Mouse (Mus musculus) lung, embryonic 14.5 days (tissue): ENCODE measurements around the gene Babam2. TPM values are rescaled to one million over a fixed set of nuclear protein-coding genes. Genes with fewer than 3 reads are reported as not detected.

ENCODE experiments used
- ATAC-seq: fragments of 200-750 bp; cut with Nextera tagmentation; 2 replicates; pipeline ENCODE4 v1.8.0; 2017; ENCODE audit warnings: mild to moderate bottlenecking, moderate TSS enrichment, moderate library complexity; ENCODE audit not compliant: insufficient read depth
- DNase-seq: peaks from one replicate; pipeline ENCODE4 v3.0.0-alpha.2; 2015
- H3K27ac ChIP-seq: fragments of 300-500 bp; sonication (generic); 2 replicates; pipeline ENCODE4 v1.5.1; 2014; ENCODE audit warnings: low read depth, mild to moderate bottlenecking, moderate library complexity
- H3K27me3 ChIP-seq: fragments of 300-500 bp; sonication (generic); 2 replicates; pipeline ENCODE4 v1.6.1; 2014; ENCODE audit warnings: low read length, control low read depth; ENCODE audit not compliant: insufficient read depth
- H3K36me3 ChIP-seq: fragments of 300-500 bp; sonication (generic); 2 replicates; pipeline ENCODE4 v1.6.1; 2014; ENCODE audit warnings: control low read depth; ENCODE audit not compliant: insufficient read depth
- H3K4me1 ChIP-seq: fragments of 300-500 bp; sonication (generic); 2 replicates; pipeline ENCODE4 v1.6.1; 2014; ENCODE audit warnings: antibody characterized with exemption, control low read depth; ENCODE audit not compliant: insufficient read depth
- H3K4me2 ChIP-seq: fragments of 300-500 bp; sonication (generic); 2 replicates; pipeline ENCODE4 v1.6.1; 2014; ENCODE audit warnings: mild to moderate bottlenecking
- H3K4me3 ChIP-seq: fragments of 300-500 bp; sonication (generic); 2 replicates; pipeline ENCODE4 v1.5.1; 2014; ENCODE audit warnings: low read depth, low read length
- H3K9ac ChIP-seq: fragments of 300-500 bp; sonication (generic); 2 replicates; pipeline ENCODE4 v1.6.1; 2014
- H3K9me3 ChIP-seq: fragments of 300-500 bp; sonication (generic); 2 replicates; pipeline ENCODE4 v1.6.1; 2016; ENCODE audit warnings: low read depth, low read length, control low read depth
- CTCF ChIP-seq: IDR thresholded peaks from 2 replicates; pipeline ENCODE4 v1.5.1; 2016; ENCODE audit warnings: antibody characterized with exemption, low read depth
- WGBS: fragments of 180-500 bp; shearing (Covaris S2); extraction: QIAGEN DNeasy Blood & Tissue Kit; methylation state at CpG from one replicate; pipeline ENCODE4 v1.1.7; 2014; 5-methylcytosine and 5-hydroxymethylcytosine counted together
- polyA plus RNA-seq: library from polyadenylated mRNA; unstranded; fragments of >200 nt; fragmentation: Nextera tagmentation; extraction: Ambion mirVana; gene quantifications from 2 replicates; pipeline ENCODE4 v1.2.1, GENCODE M21; 2014

Babam2 gene
- polyA plus RNA-seq, 1 experiment from 2014 or later: 39.2 TPM

GRCm38 (mm10) chr5:31882297-31882696, 184.8 kb downstream of the Babam2 start:
- TF ChIP-seq CTCF: no peak
- no peak overlapping the region for H3K4me3 ChIP-seq
- ATAC-seq (no peak), DNase-seq (no peak)
- 66% methylated on average over 3 of the region's 3 CpGs for WGBS
- H3K36me3 ChIP-seq: no peaks in the 10 kb centered on the region
- H3K4me2 ChIP-seq: no peak overlapping the region
- H3K9me3 ChIP-seq: no peaks in the 10 kb centered on the region
- H3K27ac ChIP-seq: no peak overlapping the region
- H3K4me1 ChIP-seq: no peaks in the 10 kb centered on the region
- H3K27me3 ChIP-seq: no peaks in the 10 kb centered on the region
- H3K9ac ChIP-seq: no peak overlapping the region

DNA sequence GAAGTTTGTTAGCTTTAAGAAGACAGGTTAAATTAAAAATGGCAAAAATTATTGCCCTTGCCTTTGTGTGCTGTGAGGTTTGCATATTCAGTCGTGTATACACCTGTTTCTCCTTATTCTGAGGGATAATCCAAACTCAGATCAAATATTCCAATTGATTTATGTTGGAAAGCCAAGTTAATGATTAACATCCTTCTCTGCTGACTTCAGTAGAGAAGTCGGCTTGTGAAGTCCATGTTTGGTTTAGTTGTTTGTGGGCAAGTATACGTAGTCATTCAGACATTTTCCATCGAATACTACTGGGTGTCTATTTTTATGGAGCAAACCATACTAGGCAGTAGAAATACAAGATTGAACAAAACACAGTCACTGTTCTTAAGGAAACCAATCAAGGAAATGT, 187.5 kb downstream of the Babam2 start:
- Histone ChIP-seq H3K4me2 (no peak overlapping the region), H3K27me3 (no peaks in the 10 kb centered on the region), H3K4me3 (no peak overlapping the region), H3K36me3 (no peaks in the 10 kb centered on the region), H3K9ac (no peak overlapping the region), H3K27ac (no peak overlapping the region), H3K4me1 (no peaks in the 10 kb centered on the region; the same call in 1 of the 2 replicates), H3K9me3 (no peaks in the 10 kb centered on the region)
- no peak for TF ChIP-seq CTCF
- WGBS: 66% methylated on average over 4 of the region's 4 CpGs
- no peak for DNase-seq
- ATAC-seq: no peak

DNA sequence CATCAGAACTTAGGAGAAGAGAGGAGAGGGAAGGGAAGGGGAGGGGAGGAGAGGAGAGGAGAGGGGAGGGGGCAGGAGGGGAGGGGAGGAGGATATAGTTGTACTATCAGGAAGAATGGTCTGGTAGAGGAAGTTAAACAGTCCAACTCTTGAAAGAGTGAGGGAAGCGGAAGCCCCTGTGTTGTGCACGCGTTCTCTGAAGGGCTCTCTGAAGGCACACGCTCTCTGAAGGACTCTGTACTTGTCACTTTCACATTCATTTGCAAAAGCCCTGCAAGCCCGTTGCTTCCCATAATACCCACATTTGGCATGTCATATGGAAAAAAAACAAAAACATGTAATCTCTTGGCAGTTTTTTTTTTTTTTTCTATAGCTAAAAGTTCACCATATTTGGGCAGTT, 190.1 kb downstream of the Babam2 start:
- Histone ChIP-seq H3K27me3 (no peaks in the 10 kb centered on the region), H3K4me1 (no peaks in the 10 kb centered on the region; the same call in 1 of the 2 replicates), H3K36me3 (no peaks in the 10 kb centered on the region), H3K9me3 (no peaks in the 10 kb centered on the region), H3K27ac (peak overlapping the region; percentile 69; the same call in 1 of the 2 replicates), H3K4me3 (no peak overlapping the region), H3K9ac (no peak overlapping the region), H3K4me2 (peak overlapping the region; percentile 25; the same call in 1 of the 2 replicates)
- 31% methylated on average over 5 of the region's 5 CpGs for WGBS
- DNase-seq (peak; percentile 59), ATAC-seq (peak; percentile 66; the same call in 1 of the 2 replicates)
- no peak for TF ChIP-seq CTCF

DNA sequence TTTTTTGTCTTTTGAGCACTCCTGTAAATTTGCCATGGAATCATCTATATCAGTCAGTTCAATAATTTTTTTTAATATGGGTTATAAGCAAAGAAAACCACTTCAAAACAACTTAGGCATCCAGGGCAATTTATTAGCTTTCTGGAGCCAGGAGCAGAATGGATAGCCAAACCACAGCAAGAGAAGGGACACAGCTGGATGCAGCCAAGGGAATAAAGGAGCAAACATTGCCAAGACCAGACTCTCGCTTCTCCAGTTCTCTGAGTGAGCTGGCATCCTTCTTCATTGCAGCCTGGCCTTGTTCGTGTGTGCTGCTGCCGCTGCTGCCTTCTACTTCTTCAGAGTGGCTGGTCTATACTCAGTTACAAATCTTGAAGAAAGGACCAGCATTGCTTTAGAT, 190.9 kb downstream of the Babam2 start:
- no peaks in the 10 kb centered on the region for H3K9me3 ChIP-seq
- H3K9ac ChIP-seq: no peak overlapping the region
- ATAC-seq: no peak
- peak; percentile 63 for DNase-seq
- H3K4me2 ChIP-seq: no peak overlapping the region
- TF ChIP-seq CTCF: no peak
- no peak overlapping the region for H3K4me3 ChIP-seq
- no peaks in the 10 kb centered on the region for H3K36me3 ChIP-seq
- WGBS: 51% methylated on average over 3 of the region's 3 CpGs
- no peaks in the 10 kb centered on the region; the same call in 1 of the 2 replicates for H3K4me1 ChIP-seq
- H3K27ac ChIP-seq: peak overlapping the region; percentile 67
- H3K27me3 ChIP-seq: no peaks in the 10 kb centered on the region

GRCm38 (mm10) chr5:31892631-31893030, 195.1 kb downstream of the Babam2 start:
- Histone ChIP-seq H3K27me3 (no peaks in the 10 kb centered on the region), H3K9ac (no peak overlapping the region), H3K9me3 (no peaks in the 10 kb centered on the region), H3K4me2 (no peak overlapping the region), H3K4me1 (no peaks in the 10 kb centered on the region; the same call in 1 of the 2 replicates), H3K36me3 (no peaks in the 10 kb centered on the region), H3K4me3 (no peak overlapping the region), H3K27ac (no peak overlapping the region)
- ATAC-seq (no peak), DNase-seq (no peak)
- TF ChIP-seq CTCF: no peak
- WGBS: 89% methylated on average over 4 of the region's 4 CpGs

DNA sequence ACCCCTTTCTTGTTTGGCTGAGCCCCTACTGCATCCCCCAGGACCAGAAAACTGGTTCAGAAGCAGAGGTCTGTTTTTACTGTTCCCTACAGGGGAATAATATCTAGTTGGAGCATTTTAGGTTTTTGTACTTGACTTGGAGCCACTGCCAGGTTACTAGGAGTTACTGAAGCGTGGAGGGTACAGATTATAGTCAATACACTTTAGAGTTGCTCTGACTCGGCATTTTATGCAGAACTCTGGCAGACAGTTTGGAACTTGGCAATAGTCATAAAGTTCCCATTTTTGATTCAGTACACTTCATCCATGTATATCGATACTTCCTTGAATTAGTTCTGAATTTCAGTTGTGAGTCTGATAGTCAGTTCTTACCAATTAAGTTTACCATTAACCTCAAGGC, 202.4 kb downstream of the Babam2 start:
- no peaks in the 10 kb centered on the region for H3K27me3 ChIP-seq
- H3K4me3 ChIP-seq: no peak overlapping the region
- DNase-seq (no peak), ATAC-seq (no peak)
- no peak for TF ChIP-seq CTCF
- H3K9me3 ChIP-seq: no peaks in the 10 kb centered on the region
- WGBS: 86% methylated on average over 3 of the region's 3 CpGs
- H3K27ac ChIP-seq: no peak overlapping the region
- no peak overlapping the region for H3K9ac ChIP-seq
- no peaks in the 10 kb centered on the region for H3K36me3 ChIP-seq
- no peaks in the 10 kb centered on the region for H3K4me1 ChIP-seq
- no peak overlapping the region for H3K4me2 ChIP-seq

GRCm38 (mm10) chr5:31902144-31902543, 204.7 kb downstream of the Babam2 start:
- Histone ChIP-seq H3K4me1 (no peaks in the 10 kb centered on the region), H3K4me2 (no peak overlapping the region), H3K27me3 (no peaks in the 10 kb centered on the region), H3K9ac (no peak overlapping the region), H3K36me3 (no peaks in the 10 kb centered on the region), H3K4me3 (no peak overlapping the region), H3K9me3 (no peaks in the 10 kb centered on the region), H3K27ac (no peak overlapping the region)
- DNase-seq (no peak), ATAC-seq (no peak)
- WGBS: 76% methylated on average over 2 of the region's 2 CpGs
- no peak for TF ChIP-seq CTCF

DNA sequence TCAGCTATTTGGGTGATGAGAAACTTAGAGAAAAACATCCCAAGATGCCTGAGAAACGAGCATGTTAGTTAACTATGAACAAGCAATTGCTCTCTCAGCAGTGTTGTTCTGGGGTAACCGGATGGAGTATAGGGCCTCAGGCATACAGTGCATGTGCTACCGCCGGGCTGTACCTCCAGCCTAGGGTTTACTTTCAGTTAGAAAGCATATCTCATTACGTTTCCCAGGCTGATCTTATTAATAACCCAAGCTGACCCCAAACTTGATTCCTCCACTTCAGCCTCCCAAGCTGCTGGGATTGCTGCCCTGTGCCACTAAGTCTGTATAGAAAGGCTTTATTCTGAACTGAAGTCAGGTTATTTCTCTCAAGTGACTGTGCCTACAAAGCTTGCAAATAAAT, 205.4 kb downstream of the Babam2 start:
- Histone ChIP-seq H3K9me3 (no peaks in the 10 kb centered on the region), H3K36me3 (no peaks in the 10 kb centered on the region), H3K4me2 (no peak overlapping the region), H3K4me3 (no peak overlapping the region), H3K9ac (no peak overlapping the region), H3K27me3 (no peaks in the 10 kb centered on the region), H3K4me1 (no peaks in the 10 kb centered on the region), H3K27ac (no peak overlapping the region)
- no peak for DNase-seq
- 78% methylated on average over 5 of the region's 5 CpGs for WGBS
- ATAC-seq: no peak
- no peak for TF ChIP-seq CTCF
